Mouse (Mus musculus) lung, postnatal 10 days (tissue): Measurements from ENCODE around the gene Abcd3.
"Not testable (repeated sequence)": the region's sequence is repeated elsewhere in the genome, so short reads cannot be mapped to it uniquely, and the experiment has no call there.

ENCODE experiments used
- DNase-seq: peaks from one replicate; pipeline ENCODE4 v3.0.0; 2021

Gene Abcd3

DNA sequence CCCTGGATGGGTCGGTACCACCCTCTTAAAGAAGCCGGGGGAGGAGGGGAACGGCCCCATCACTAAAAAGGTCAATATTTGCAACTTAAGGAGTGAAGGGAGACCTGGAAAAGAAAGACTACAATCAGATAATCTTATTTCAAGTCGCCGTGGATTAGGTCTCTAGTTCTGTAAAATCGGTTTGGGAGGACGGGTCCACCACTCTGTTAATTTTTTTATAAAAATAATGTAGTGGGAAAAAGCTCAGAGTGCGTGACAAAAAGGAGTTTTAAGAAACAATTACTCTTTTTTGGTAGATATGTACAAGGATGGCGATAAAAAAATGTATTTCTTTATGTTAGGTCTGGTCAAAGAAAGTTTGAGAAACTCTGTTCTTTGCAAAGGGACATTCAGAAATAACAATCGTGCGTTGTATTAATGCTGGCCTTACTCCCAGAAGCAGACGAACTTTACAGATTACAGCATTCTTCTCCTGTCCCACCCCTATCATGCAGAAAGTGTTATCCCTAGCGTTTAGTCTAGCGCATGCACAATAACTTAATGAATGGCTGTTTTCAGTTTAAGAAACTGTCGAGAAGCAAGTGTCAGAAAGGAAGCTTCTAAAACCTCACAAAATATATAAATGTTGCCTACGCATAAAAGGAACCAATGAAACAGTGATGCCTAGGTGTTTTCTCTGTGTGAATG lies 590 bp upstream of the Abcd3 start:
- no peak for DNase-seq

GRCm38 (mm10) chr3:121814413-121814864 lies 663 bp downstream of the Abcd3 start:
- no peak for DNase-seq

- no peak for DNase-seq
Observed at GRCm38 (mm10) chr3:121813834-121814233, 1.3 kb downstream of the Abcd3 start.

- DNase-seq, result no peak
Observed at GRCm38 (mm10) chr3:121808246-121808645, 6.9 kb downstream of the Abcd3 start.

DNA sequence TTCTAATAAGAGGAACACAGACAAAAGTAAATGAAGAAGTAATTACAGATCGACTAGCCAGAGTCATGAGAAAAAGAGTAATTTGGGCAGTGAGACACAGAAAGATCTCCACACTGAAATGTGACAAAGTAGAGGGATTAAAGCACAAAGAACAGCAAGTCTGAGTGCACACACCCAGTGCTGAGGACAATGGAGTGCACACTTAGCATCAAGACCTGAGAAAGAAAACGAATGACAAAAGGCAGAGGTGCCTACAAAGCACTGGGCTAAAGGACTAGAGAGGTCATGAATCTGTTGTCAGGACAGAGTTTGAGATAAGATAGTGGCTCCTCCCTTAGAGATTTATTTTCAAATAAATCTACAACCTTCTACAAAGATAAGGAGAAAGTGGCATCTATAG lies 20.9 kb downstream of the Abcd3 start:
- DNase-seq, result no peak

DNA sequence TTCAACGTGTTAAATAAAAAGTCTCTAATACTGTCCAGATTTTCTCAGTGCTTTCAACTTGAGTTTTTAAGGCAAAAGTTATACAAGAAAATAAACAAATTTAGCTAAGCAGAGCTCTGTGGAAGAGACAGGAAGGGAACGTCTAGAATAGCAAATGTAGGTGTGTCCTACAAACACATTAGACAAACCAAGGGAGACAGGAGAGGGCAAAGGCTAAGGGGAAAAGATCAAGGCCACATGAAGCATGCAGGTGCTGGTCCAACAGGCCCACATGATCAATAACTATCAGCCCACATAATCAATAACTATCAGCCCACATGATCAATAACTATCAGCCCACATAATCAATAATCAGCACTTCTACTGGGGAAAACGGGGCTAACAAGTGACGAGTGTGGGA lies 22.9 kb downstream of the Abcd3 start:
- no peak for DNase-seq

GRCm38 (mm10) chr3:121790442-121790841 lies 24.7 kb downstream of the Abcd3 start:
- DNase-seq, result no peak

DNA sequence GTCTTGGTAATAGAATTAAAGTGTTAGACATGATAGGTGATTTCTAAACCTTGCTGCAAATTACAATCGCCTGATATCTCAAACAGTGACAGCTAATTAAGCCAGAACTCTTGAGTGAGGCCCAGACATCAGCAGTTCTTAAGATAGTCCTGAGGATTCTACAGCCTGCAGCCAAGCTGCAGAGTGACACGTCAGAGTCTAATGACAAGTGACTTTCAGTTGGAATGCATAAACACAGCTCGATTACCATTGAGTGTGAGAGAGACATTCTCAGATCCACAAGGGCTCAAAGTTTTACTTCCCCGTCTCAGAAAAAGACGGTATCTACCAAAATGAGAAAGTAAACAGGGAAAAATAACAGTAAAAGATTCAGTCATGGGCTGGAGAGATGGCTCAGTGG lies 25.3 kb downstream of the Abcd3 start:
- DNase-seq, result no peak

DNA sequence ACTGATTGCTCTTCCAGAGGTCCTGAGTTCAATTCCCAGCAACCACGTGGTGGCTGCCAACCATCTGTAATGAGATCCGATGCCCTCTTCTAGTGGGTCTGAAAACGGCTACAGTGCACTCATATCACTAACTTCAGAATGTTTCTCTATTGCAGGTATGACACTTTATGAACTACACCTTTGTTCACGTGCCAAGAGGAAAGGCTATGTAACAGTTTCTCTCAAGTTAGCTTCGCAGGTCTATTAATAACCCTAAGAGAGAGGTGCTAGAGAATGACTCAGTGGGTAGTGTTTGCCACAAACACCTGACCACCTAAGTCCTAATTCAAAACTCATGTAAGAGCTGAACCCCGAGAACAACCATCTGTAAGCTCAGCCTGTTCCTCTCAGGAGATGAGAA lies 32.1 kb downstream of the Abcd3 start:
- DNase-seq, result peak; percentile 14

DNA sequence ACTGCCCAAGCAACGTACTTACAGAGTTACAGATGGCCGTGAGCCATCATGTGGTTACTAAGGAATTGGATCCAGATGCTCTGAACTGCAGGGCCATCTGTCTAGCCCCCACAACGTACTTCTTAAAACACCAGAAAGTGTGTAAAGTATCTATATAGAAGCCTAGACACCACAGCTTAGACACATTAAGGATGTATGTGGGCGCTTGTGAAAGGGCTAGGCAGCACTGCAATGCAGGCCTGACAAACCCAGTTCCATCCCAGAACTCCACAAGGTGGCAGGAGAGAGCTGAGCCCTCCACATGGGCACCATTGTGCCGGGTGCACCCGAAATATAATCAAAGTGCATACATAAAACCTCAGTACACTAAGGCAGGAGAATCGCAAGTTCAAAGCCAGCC lies 37.2 kb downstream of the Abcd3 start:
- DNase-seq, result peak; percentile 73

GRCm38 (mm10) chr3:121773336-121773735 lies 41.8 kb downstream of the Abcd3 start:
- not testable (repeated sequence) for DNase-seq

DNA sequence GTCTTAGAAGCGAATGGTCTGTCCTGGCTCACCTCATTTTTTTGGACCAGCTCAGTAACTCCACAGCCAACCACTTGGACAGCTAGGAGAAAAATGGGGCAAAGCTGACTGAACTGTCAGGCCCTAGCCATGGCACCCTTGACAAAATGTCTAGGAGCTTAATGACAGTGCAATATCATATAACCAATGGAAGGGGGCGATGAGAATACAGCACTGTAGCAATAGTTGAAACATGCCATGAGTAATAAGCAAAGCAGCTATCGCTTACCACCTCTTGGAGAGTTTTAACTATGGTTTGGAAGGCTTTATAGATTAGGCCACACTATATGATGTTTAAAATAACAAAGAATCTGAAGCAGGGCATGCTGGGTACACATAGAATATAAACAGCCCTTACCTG lies 46.3 kb downstream of the Abcd3 start:
- DNase-seq, result no peak

GRCm38 (mm10) chr3:121766818-121767217 lies 48.3 kb downstream of the Abcd3 start:
- no peak for DNase-seq

DNA sequence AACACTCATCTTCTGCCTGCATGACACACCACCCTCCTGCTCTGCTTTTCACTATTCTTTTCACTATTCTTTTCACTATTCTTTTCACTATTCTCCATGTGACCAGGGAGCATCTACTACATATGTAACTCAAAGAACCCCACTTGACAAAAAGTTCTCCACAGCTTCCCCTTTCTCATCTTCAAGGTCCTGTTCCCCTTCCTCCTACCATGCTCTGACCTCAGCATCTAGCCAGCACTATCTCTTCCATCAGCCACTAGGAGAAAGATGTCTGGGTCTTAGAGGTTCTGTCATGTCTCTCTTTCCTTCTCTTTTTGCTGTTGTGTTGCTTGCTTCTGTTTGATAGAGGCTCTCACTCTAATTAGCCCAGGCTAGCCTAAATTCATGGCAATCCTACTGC lies 49.1 kb downstream of the Abcd3 start:
- DNase-seq, result no peak

DNA sequence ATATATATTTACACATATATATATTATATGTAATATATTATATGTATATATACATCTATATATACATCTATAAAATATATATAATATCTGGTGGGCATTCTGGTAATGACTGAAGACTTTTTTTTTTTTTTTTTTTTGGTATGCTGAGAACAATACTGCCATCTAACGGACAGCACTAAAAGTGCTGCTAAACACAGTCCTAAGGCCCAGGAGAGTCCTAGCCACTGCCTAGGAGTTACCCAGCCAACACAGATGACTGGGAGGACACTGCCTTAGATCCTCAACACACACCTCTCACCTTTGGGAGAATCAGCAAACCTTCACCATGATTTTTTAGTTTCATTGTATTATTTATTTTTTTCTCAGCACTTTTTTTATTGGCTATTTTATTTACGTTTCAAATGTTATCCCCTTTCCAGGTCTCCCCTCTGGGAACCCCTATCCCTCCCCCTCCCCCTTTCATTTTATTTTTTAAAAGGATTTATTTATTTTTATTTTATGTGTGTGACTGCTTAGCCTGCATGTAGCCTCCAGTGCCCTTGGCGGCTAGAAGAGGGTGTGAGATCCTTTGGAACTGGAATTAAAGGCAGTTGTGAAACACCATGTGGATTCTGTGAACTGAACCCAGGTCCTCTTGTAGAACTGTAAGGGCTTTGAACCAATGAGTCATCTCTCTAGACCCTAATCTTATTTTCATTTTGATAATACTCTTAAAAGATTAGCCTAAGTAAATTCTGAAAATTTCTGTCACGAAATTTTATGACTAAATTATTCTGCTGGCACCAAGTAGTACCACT lies 52.8 kb downstream of the Abcd3 start:
- DNase-seq, result no peak

DNA sequence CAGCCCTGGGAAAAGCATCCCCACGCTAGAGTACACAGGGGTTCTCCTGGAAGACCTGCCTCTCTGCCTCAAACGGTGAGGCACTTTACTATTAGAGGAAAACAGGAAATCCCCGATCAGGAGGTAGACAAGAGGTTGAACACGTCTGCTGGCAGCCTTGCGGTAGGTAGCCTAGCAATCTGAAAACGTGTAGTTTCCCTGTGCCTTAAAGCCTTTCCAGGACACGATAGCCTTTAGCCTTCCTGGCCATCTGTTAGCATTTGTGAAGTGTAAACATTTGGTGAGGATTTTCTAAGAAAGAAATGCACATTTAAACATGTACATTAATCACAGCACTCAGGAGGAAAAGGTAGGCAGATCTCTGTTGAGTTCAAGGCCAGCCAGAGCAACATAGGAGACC lies 56.7 kb downstream of the Abcd3 start:
- no peak for DNase-seq

DNA sequence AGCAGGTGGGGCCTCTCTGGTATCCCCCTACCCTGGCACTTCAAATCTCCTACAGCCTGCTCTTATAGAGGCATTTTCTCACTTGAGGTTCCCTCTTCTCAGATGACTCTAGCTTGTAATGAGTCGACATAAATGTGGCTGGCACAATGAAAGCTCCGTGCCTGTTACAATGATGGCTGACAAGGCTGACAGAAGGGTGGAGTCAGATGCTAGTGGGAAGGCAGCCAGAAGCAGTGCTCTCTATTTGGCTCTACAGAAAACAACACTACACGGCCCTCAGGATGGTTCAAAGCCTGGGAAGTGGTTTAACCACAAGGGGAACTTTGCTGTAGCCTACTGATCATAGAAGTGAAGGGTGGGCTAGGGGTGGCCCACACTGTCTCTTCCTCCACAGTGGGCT lies 60.0 kb downstream of the Abcd3 start:
- peak; percentile 53 for DNase-seq

- not testable (repeated sequence) for DNase-seq
Observed at GRCm38 (mm10) chr3:121754319-121755090, 60.6 kb downstream of the Abcd3 start.

DNA sequence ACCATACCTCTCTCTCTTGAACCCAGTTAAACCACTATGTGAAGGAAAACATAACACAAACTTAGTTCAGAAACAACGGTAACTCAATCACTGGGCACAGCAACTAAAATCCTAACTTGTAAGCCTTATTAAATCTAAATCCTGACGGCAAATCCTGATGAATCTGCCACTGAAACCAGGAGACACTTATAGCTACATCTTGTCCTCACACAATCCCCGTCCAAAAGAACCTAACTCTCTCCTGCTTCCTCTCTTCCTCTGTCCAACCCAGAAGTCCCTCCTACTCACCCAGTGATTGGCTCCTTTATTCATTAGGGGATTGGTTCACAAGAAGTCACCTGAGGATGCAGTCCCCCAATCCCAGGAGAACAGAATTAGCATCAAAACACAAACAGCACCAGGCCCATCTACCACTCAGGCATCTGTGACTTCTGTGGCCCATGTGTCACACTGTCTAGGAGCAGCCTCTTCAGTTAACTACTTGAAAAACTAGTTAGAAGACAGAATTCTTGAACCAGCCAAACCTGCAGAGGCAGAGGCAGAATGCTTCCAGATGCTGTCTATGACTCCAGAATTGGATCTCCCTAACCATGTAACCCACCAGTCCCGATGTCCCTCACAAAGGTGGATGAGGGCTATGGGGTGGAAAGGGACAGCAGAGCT lies 73.8 kb downstream of the Abcd3 start:
- DNase-seq, result not testable (repeated sequence)

- DNase-seq, result no peak
Observed at GRCm38 (mm10) chr3:121739489-121740213, 75.5 kb downstream of the Abcd3 start.

DNA sequence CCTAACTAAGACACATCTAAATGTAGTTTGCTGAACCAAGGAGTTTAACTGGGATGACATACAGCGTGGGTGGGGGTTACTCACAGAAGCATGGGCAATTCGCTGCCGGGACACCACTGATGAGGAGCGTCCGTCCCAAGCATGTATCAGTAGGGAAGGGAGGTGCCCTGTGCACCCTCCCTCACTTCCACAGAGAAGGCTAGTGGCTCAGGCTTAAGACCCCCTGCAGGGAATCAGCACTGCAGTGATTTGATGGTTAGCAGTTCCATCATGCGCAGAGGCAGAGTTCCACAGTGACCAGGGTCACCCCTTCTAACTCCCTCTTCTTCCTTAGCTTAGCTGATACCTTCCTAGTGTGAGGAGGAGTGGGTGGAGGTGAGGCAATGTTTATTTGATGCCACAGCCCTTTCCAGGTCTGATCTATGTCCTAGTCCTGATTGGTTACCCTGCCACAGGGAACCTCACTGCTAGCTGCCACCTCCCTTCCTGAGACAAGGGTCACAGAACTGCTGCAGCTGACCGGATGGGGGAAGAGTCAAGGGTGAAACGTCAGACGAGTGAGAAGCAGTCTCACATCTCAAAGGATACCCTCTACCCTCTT lies 76.3 kb downstream of the Abcd3 start:
- no peak for DNase-seq

DNA sequence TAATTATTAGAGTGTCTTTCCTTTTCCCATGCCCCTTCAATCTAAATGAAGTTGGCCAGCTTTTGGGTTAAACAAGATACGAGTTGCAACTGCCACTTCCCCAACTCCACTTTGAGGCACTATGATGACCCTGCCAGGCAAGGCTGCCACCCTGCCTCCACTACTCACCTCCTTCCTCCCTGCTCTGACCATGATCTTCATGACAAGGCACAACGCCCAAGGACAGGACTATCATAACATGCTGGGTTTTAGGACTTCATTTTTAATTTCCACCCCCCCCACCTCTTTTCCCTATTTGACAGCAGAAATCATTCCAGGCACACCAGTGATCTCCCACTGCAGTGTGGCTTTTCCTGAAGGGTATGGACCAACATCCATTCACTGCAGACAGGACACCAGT lies 77.2 kb downstream of the Abcd3 start:
- DNase-seq, result no peak
